Mouse (Mus musculus): ENCODE data around the gene Mkrn2os. TPM values are rescaled to one million over a fixed set of nuclear protein-coding genes. Genes with fewer than 3 reads are reported as not detected.
A peak's percentile ranks its signal among the peaks of the same experiment; 100 is the strongest.

Gene Mkrn2os
- polyA plus RNA-seq, 1 experiment from 2014 or later: 7.0 TPM

DNA sequence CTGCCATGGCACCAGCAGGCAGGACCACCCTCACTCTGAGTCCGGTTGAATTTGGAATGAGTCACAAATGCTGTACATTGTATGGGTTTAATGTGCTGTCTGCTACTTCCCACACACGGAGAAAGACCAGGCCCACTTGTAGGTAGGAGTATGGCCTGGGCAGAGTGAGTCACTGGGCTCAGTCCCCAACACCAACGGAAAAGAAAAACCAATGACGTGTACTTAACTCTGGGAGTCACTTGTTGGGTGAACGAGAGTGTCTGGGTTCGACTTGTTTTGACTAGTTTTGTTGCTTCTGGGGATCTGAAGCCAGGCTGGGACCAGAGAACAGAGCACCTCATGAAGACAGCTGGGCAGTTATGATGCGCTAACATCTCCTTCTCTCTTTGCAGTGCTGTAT lies 18.2 kb downstream of the Mkrn2os start:
- Histone ChIP-seq H3K4me2 (replicated peaks; ENCODE audit: low read depth, low read length) (no peak overlapping the region), H3K4me3 (ENCODE audit: low read depth, low read length) (no peak overlapping the region), H3K9me3 (ENCODE audit: control insufficient read depth, low read depth, low read length) (no peaks in the 10 kb centered on the region), H3K9ac (replicated peaks; ENCODE audit: low read depth, low read length) (no peak overlapping the region), H3K36me3 (ENCODE audit: control insufficient read depth, insufficient read depth, low read length) (peaks cover 30% of the 10 kb centered on the region), H3K4me1 (ENCODE audit: control insufficient read depth, insufficient read depth, low read length) (no peaks in the 10 kb centered on the region), H3K27ac (ENCODE audit: low read length) (no peak overlapping the region), H3K27me3 (ENCODE audit: control insufficient read depth, insufficient read depth, low read length) (no peaks in the 10 kb centered on the region)
- 89% methylated on average over 7 of the region's 7 CpGs for WGBS
- ATAC-seq (ENCODE audit: insufficient number of reproducible peaks, insufficient read depth, low FRiP score, low read depth): no peak

DNA sequence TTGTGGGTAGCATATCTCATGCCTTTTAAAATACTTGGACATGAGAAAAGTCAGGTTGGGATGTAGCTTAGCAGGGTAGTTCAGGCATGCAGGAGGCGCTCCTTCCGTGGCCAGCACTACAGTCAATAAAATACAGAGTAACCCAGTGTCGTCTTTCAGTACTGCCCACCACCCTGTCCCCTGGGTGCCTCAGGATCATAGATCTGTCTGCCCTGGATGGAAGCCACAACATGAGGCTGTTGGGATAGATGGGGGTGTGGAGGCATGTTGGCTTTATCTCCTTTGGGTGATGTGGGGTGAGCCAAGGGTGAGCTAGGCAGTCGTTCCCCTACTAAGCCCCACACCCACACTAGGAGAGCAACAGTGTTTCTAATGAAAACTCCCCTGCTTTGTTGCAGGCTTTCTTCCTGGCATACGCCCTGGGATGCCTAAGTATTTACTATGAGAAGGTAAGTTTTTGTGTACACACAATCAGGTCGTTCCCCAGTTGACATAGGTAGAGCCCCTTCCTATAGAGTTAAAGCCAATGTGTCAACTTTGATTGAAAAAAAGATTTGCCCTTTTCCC lies 26.8 kb downstream of the Mkrn2os start:
- Histone ChIP-seq H3K27ac (ENCODE audit: low read length) (no peak overlapping the region), H3K4me3 (ENCODE audit: low read depth, low read length) (no peak overlapping the region), H3K4me2 (replicated peaks; ENCODE audit: low read depth, low read length) (no peak overlapping the region), H3K27me3 (ENCODE audit: control insufficient read depth, insufficient read depth, low read length) (no peaks in the 10 kb centered on the region), H3K36me3 (ENCODE audit: control insufficient read depth, insufficient read depth, low read length) (peaks cover 31% of the 10 kb centered on the region), H3K9me3 (ENCODE audit: control insufficient read depth, low read depth, low read length) (peaks cover 5% of the 10 kb centered on the region; the same call in 1 of the 2 replicates), H3K4me1 (ENCODE audit: control insufficient read depth, insufficient read depth, low read length) (no peaks in the 10 kb centered on the region), H3K9ac (replicated peaks; ENCODE audit: low read depth, low read length) (no peak overlapping the region)
- WGBS: 75% methylated on average over 6 of the region's 6 CpGs
- ATAC-seq (ENCODE audit: insufficient number of reproducible peaks, insufficient read depth, low FRiP score, low read depth): no peak

DNA sequence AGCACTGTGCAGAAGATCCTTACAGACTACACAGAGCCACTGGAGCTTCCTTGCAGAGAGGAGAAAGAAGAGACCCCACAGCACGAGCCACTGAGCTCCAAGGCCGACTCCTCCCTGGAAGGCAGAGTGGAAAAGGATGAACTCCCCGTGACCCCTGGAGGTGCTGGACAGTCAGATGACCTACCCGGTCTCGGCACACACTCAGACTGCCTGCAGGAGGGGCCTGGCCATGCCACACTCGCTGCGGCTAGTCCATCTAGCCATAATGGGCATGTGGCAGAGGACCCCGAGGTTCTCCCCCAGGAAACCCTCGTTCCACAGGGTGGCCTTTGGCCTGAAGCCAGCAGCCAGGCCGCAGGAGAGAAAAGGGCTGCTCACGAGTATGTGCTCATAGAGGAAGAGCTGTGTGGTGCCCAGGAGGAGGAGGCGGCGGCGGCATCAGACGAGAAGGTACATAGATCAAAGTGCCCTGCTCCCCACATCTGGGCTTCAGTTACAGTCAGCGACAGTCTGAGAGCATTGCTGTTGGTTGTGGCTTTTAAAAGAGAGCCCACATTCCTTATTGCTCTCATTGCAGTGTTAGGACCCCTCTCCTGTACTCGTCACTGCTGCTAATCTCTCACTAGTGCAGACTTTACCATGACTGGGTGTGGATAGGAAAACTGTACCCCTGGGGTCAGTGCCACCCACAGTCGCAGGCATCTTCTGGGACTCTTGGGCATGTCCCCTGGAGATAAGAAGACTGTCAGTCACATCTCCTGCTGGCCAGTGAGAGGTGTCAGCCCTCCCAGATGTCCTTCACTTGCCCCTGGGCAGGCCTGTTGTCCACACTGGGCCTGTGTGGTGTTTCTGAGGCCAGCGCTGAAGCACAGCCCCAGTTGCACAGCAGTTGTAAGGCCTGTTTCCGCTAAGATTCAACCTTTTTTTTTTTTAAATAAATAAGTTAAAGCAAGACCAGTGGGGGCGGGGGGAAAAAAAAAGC lies 32.4 kb downstream of the Mkrn2os start:
- no peak for ATAC-seq (ENCODE audit: insufficient number of reproducible peaks, insufficient read depth, low FRiP score, low read depth)
- Histone ChIP-seq H3K27ac (ENCODE audit: low read length) (no peak overlapping the region), H3K4me1 (ENCODE audit: control insufficient read depth, insufficient read depth, low read length) (no peaks in the 10 kb centered on the region), H3K4me3 (ENCODE audit: low read depth, low read length) (no peak overlapping the region), H3K4me2 (replicated peaks; ENCODE audit: low read depth, low read length) (no peak overlapping the region), H3K27me3 (ENCODE audit: control insufficient read depth, insufficient read depth, low read length) (no peaks in the 10 kb centered on the region), H3K9me3 (ENCODE audit: control insufficient read depth, low read depth, low read length) (no peaks in the 10 kb centered on the region), H3K36me3 (ENCODE audit: control insufficient read depth, insufficient read depth, low read length) (peaks cover 18% of the 10 kb centered on the region), H3K9ac (replicated peaks; ENCODE audit: low read depth, low read length) (no peak overlapping the region)
- WGBS: 50% methylated on average over 21 of the region's 21 CpGs

DNA sequence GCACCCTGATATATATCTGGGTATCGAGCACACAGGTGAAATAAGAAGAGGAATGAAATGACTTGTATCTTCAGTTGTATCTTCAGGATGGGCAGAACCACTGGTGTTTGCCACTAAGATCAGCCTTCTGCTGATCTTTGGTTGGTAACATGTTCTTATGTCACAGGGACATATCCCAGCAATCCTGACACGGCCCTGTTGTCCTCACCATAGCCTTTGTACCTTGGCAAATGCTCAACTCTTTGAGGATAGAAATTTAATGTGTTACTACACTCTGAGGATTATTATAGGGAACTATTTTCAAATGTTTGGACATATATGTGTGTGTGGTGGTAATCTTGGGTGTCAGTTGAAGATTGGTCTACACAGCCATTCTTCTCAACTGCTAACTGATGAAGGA lies 34.2 kb downstream of the Mkrn2os start:
- H3K36me3 ChIP-seq (ENCODE audit: control insufficient read depth, insufficient read depth, low read length): peaks cover 20% of the 10 kb centered on the region
- no peaks in the 10 kb centered on the region for H3K9me3 ChIP-seq (ENCODE audit: control insufficient read depth, low read depth, low read length)
- H3K9ac ChIP-seq (replicated peaks; ENCODE audit: low read depth, low read length): no peak overlapping the region
- H3K4me3 ChIP-seq (ENCODE audit: low read depth, low read length): no peak overlapping the region
- H3K27me3 ChIP-seq (ENCODE audit: control insufficient read depth, insufficient read depth, low read length): no peaks in the 10 kb centered on the region
- no peak overlapping the region for H3K27ac ChIP-seq (ENCODE audit: low read length)
- ATAC-seq (ENCODE audit: insufficient number of reproducible peaks, insufficient read depth, low FRiP score, low read depth): no peak
- no peak overlapping the region for H3K4me2 ChIP-seq (replicated peaks; ENCODE audit: low read depth, low read length)
- WGBS: 89% methylated on average over 2 of the region's 2 CpGs
- no peaks in the 10 kb centered on the region for H3K4me1 ChIP-seq (ENCODE audit: control insufficient read depth, insufficient read depth, low read length)

DNA sequence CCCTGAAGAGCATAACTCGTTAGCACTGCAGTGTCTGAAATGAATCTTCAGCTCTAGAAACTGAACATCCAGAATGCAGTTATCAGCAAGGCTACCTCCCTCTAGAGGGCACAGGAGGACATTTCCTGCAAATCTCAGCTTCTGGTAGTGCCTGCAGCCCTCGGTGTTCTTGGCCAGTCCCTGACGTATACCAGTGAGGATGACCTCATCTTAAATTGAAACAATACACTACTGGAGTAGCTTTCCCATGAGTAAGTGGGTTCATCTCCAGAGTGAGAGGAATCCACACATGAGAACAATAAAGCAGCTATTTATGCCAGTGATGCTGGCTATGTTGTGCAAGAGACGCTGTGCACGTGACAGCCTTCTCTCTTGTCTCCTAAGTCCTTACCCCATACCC lies 36.9 kb downstream of the Mkrn2os start:
- ATAC-seq (ENCODE audit: insufficient number of reproducible peaks, insufficient read depth, low FRiP score, low read depth): no peak

DNA sequence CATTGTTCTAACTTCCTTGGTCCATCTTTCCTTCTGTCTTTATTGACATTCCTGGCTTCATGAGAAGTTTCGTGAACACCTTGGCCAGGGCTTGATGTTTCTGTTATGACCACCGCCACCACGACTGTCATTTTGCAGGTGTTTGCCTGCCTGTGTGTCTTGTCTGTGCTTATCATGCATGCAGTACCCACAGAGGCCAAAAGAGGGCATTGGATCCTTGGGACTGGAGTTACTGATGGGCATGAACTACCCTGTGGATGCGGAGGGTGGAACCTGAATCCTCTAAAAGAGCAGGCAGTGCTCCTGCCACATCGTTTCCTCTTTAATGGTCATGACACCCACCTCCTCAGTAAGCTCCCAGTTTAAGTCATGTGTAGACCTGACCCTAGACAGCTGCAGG lies 46.1 kb downstream of the Mkrn2os start:
- ATAC-seq (ENCODE audit: insufficient number of reproducible peaks, insufficient read depth, low FRiP score, low read depth): no peak
- no peak overlapping the region for H3K4me3 ChIP-seq (ENCODE audit: low read depth, low read length)
- H3K27me3 ChIP-seq (ENCODE audit: control insufficient read depth, insufficient read depth, low read length): no peaks in the 10 kb centered on the region
- no peaks in the 10 kb centered on the region for H3K9me3 ChIP-seq (ENCODE audit: control insufficient read depth, low read depth, low read length)
- no peak overlapping the region for H3K27ac ChIP-seq (ENCODE audit: low read length)
- H3K4me1 ChIP-seq (ENCODE audit: control insufficient read depth, insufficient read depth, low read length): no peaks in the 10 kb centered on the region
- WGBS: 78% methylated on average over 5 of the region's 5 CpGs
- H3K36me3 ChIP-seq (ENCODE audit: control insufficient read depth, insufficient read depth, low read length): peaks cover 13% of the 10 kb centered on the region
- H3K9ac ChIP-seq (replicated peaks; ENCODE audit: low read depth, low read length): no peak overlapping the region
- no peak overlapping the region for H3K4me2 ChIP-seq (replicated peaks; ENCODE audit: low read depth, low read length)

More for the DNA sequence above, 36.9 kb downstream of the Mkrn2os start:
- Histone ChIP-seq H3K27me3 (ENCODE audit: control insufficient read depth, insufficient read depth, low read length) (no peaks in the 10 kb centered on the region), H3K27ac (ENCODE audit: low read length) (no peak overlapping the region), H3K4me3 (ENCODE audit: low read depth, low read length) (no peak overlapping the region), H3K9ac (replicated peaks; ENCODE audit: low read depth, low read length) (no peak overlapping the region), H3K36me3 (ENCODE audit: control insufficient read depth, insufficient read depth, low read length) (peaks cover 22% of the 10 kb centered on the region), H3K4me1 (ENCODE audit: control insufficient read depth, insufficient read depth, low read length) (no peaks in the 10 kb centered on the region), H3K4me2 (replicated peaks; ENCODE audit: low read depth, low read length) (no peak overlapping the region), H3K9me3 (ENCODE audit: control insufficient read depth, low read depth, low read length) (no peaks in the 10 kb centered on the region)
- 73% methylated on average over 5 of the region's 5 CpGs for WGBS

DNA sequence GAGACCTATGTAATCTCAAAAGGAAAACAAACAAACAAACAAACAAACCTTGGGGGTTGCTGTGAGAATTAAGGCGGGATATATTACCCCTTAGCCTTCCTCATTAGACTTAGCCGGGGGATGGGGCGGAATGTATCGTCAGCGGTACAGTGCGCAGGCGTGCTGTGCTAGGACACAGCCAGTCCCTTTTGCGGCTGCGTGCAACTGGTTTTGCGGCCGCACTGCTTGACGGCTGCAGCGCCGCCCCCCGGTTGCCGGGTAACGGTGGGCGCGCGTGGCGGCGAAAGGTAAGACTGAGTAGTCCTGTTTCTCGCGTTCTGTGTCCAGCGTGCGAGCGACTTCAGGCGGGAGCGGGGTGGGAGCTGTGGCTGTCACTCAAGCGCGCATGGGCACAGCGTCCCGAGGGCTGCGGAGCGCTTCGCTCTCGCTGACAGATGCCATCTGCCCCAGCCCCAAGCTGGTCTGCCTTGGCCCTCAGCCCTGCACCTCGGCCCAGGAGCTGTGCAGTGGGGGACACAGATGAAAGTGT lies 47.9 kb downstream of the Mkrn2os start, which contains the start of gene Tsen2:
TSS of gene Tsen2 (plus strand) at position 223 of the 529 bp plus-strand sequence.
- peak within 1 kb of the TSS; percentile 50 for H3K4me3 ChIP-seq (ENCODE audit: low read depth, low read length)
- ATAC-seq (ENCODE audit: insufficient number of reproducible peaks, insufficient read depth, low FRiP score, low read depth): peak; percentile 92
- H3K4me1 ChIP-seq (ENCODE audit: control insufficient read depth, insufficient read depth, low read length): no peaks in the 10 kb centered on the region
- no peaks in the 10 kb centered on the region for H3K9me3 ChIP-seq (ENCODE audit: control insufficient read depth, low read depth, low read length)
- H3K9ac ChIP-seq (replicated peaks; ENCODE audit: low read depth, low read length): peak within 1 kb of the TSS; percentile 60
- WGBS: under 1% methylated on average over 38 of the region's 38 CpGs
- peaks cover 5% of the 10 kb centered on the region for H3K36me3 ChIP-seq (ENCODE audit: control insufficient read depth, insufficient read depth, low read length)
- peak within 1 kb of the TSS; percentile 48; the same call in 1 of the 2 replicates for H3K27ac ChIP-seq (ENCODE audit: low read length)
- H3K27me3 ChIP-seq (ENCODE audit: control insufficient read depth, insufficient read depth, low read length): no peaks in the 10 kb centered on the region
- H3K4me2 ChIP-seq (replicated peaks; ENCODE audit: low read depth, low read length): peak within 1 kb of the TSS; percentile 46

DNA sequence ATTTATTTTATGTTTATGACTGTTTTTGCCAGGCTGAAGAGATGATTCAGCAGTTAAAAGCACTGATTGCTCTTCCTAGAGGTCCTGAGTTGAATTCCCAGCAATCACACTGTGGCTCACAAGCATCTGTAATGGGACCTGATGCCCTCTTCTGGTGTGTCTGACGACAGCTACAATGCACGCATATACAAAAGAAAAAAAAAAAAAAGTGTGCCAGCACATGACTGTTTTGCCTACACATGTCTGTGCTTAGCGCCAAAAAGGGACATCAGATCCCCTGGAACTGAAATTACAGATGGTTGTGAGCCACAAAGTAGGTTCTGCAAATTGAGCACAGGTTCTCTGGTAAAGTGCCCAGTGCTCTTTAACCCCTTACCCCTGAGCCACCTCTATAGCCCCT lies 50.0 kb downstream of the Mkrn2os start:
- Histone ChIP-seq H3K27me3 (ENCODE audit: control insufficient read depth, insufficient read depth, low read length) (no peaks in the 10 kb centered on the region), H3K4me2 (replicated peaks; ENCODE audit: low read depth, low read length) (no peak overlapping the region), H3K4me3 (ENCODE audit: low read depth, low read length) (no peak overlapping the region), H3K9me3 (ENCODE audit: control insufficient read depth, low read depth, low read length) (no peaks in the 10 kb centered on the region), H3K9ac (replicated peaks; ENCODE audit: low read depth, low read length) (no peak overlapping the region), H3K4me1 (ENCODE audit: control insufficient read depth, insufficient read depth, low read length) (0 out of 2 replicates have a peak, but pooled peaks cover 2% of the 10 kb centered on the region), H3K36me3 (ENCODE audit: control insufficient read depth, insufficient read depth, low read length) (no peaks in the 10 kb centered on the region), H3K27ac (ENCODE audit: low read length) (no peak overlapping the region)
- WGBS: 67% methylated on average over 3 of the region's 3 CpGs
- no peak for ATAC-seq (ENCODE audit: insufficient number of reproducible peaks, insufficient read depth, low FRiP score, low read depth)
